Mouse (Mus musculus) heart, embryonic 14.5 days (tissue): ENCODE measurements around the gene Cep85l. TPM values are rescaled to one million over a fixed set of nuclear protein-coding genes. Genes with fewer than 3 reads are reported as not detected.

ENCODE experiments used
- ATAC-seq: fragments of 200-750 bp; cut with Nextera tagmentation; 2 replicates; pipeline ENCODE4 v1.8.0; 2017; ENCODE audit warnings: low read depth, moderate TSS enrichment; ENCODE audit not compliant: insufficient number of reproducible peaks, insufficient read depth, low FRiP score
- H3K27ac ChIP-seq, 2 experiments: fragments of 200-500 bp in 1 of 2; fragments of 300-500 bp in 1 of 2; sonication (generic) in 1 of 2; replicated peaks in 1 of 2; 2 replicates each; pipeline ENCODE4 v1.5.1; 2012 to 2014; ENCODE audit warnings: low read depth in 2 of 2, low read length in 2 of 2, control low read depth in 1 of 2, mild to moderate bottlenecking in 1 of 2, mixed read lengths in 1 of 2; ENCODE audit not compliant: control insufficient read depth in 1 of 2, insufficient read depth in 1 of 2
- H3K27me3 ChIP-seq: fragments of 300-500 bp; sonication (generic); 2 replicates; pipeline ENCODE4 v1.6.1; 2014; ENCODE audit warnings: mild to moderate bottlenecking, low read length, control low read depth; ENCODE audit not compliant: control insufficient read depth, insufficient read depth
- H3K36me3 ChIP-seq: fragments of 300-500 bp; sonication (generic); 2 replicates; pipeline ENCODE4 v1.6.1; 2014; ENCODE audit warnings: mild to moderate bottlenecking, control low read depth, low read length, mixed read lengths; ENCODE audit not compliant: control insufficient read depth, insufficient read depth
- H3K4me1 ChIP-seq, 2 experiments: fragments of 200-500 bp in 1 of 2; fragments of 300-500 bp in 1 of 2; sonication (generic) in 1 of 2; 2 replicates each; pipeline ENCODE4 v1.6.1; 2012 to 2014; ENCODE audit warnings: low read length in 2 of 2, control low read depth in 1 of 2, mixed read lengths in 1 of 2; ENCODE audit not compliant: control insufficient read depth in 2 of 2, insufficient read depth in 2 of 2
- H3K4me2 ChIP-seq: fragments of 300-500 bp; sonication (generic); 2 replicates; pipeline ENCODE4 v1.6.1; 2014; ENCODE audit warnings: mild to moderate bottlenecking, low read length
- H3K4me3 ChIP-seq, 2 experiments: fragments of 200-500 bp in 1 of 2; fragments of 300-500 bp in 1 of 2; sonication (generic) in 1 of 2; 2 replicates each; pipeline ENCODE4 v1.5.1; 2012 to 2014; ENCODE audit warnings: low read length in 2 of 2, mild to moderate bottlenecking in 2 of 2, control low read depth in 1 of 2, low read depth in 1 of 2, moderate library complexity in 1 of 2; ENCODE audit not compliant: control insufficient read depth in 1 of 2, insufficient read depth in 1 of 2
- H3K9ac ChIP-seq: fragments of 300-500 bp; sonication (generic); 2 replicates; pipeline ENCODE4 v1.6.1; 2014; ENCODE audit warnings: mild to moderate bottlenecking, low read length
- H3K9me3 ChIP-seq: fragments of 300-500 bp; sonication (generic); 2 replicates; pipeline ENCODE4 v1.6.1; 2016; ENCODE audit warnings: low read length, control low read depth; ENCODE audit not compliant: control insufficient read depth
- WGBS: fragments of 180-500 bp; shearing (Covaris S2); extraction: QIAGEN DNeasy Blood & Tissue Kit; methylation state at CpG from one replicate; pipeline ENCODE4 v1.1.7; 2014; 5-methylcytosine and 5-hydroxymethylcytosine counted together
- polyA plus RNA-seq: library from polyadenylated mRNA; unstranded; fragments of >200 nt; fragmentation: Nextera tagmentation; extraction: Ambion mirVana; gene quantifications from 2 replicates; pipeline ENCODE4 v1.2.1, GENCODE M21; 2014

Cep85l gene
- polyA plus RNA-seq, 1 experiment from 2014 or later = 9.5 TPM

GRCm38 (mm10) chr10:53410831-53411230 lies 31.1 kb upstream of the Cep85l start:
- no peak overlapping the region; a peak in 1 of 4 replicates for H3K27ac ChIP-seq
- no peak overlapping the region for H3K4me3 ChIP-seq
- H3K4me1 ChIP-seq = peaks cover 4 to 9% of the 10 kb centered on the region in 2 experiments; a peak in 2 of 4 replicates
- no peaks in the 10 kb centered on the region for H3K9me3 ChIP-seq
- H3K27me3 ChIP-seq = no peaks in the 10 kb centered on the region
- 29% methylated on average over 2 of the region's 2 CpGs for WGBS
- H3K36me3 ChIP-seq = no peaks in the 10 kb centered on the region
- H3K9ac ChIP-seq = no peak overlapping the region
- no peak for ATAC-seq
- H3K4me2 ChIP-seq = no peak overlapping the region

- H3K4me2 ChIP-seq = no peak overlapping the region
- WGBS = 92% methylated on average over 4 of the region's 4 CpGs
- ATAC-seq = no peak
- H3K4me1 ChIP-seq = peaks cover 2 to 5% of the 10 kb centered on the region in 2 experiments; a peak in 2 of 4 replicates
- no peak overlapping the region for H3K27ac ChIP-seq
- no peak overlapping the region for H3K9ac ChIP-seq
- H3K4me3 ChIP-seq = no peak overlapping the region
- H3K36me3 ChIP-seq = no peaks in the 10 kb centered on the region
- no peaks in the 10 kb centered on the region for H3K27me3 ChIP-seq
- no peaks in the 10 kb centered on the region for H3K9me3 ChIP-seq
These were observed 27.7 kb upstream of the Cep85l start for GRCm38 (mm10) chr10:53407422-53407821.

- Histone ChIP-seq H3K9me3 (no peaks in the 10 kb centered on the region), H3K4me3 (no peak overlapping the region), H3K9ac (no peak overlapping the region), H3K4me1 (peaks cover 2 to 5% of the 10 kb centered on the region in 2 experiments; a peak in 2 of 4 replicates), H3K27ac (no peak overlapping the region), H3K27me3 (no peaks in the 10 kb centered on the region), H3K4me2 (no peak overlapping the region), H3K36me3 (no peaks in the 10 kb centered on the region)
- ATAC-seq = no peak
- 84% methylated on average over 2 of the region's 2 CpGs for WGBS
These were observed 27.1 kb upstream of the Cep85l start for GRCm38 (mm10) chr10:53406845-53407244.

- H3K4me1 ChIP-seq = peaks cover 4 to 15% of the 10 kb centered on the region in 2 experiments
- H3K4me2 ChIP-seq = no peak overlapping the region
- H3K27ac ChIP-seq = no peak overlapping the region
- H3K36me3 ChIP-seq = no peaks in the 10 kb centered on the region
- no peaks in the 10 kb centered on the region for H3K27me3 ChIP-seq
- no peak overlapping the region for H3K9ac ChIP-seq
- H3K4me3 ChIP-seq = no peak overlapping the region
- no peaks in the 10 kb centered on the region for H3K9me3 ChIP-seq
- ATAC-seq = no peak
These were observed 22.5 kb upstream of the Cep85l start for GRCm38 (mm10) chr10:53402293-53402692.

- H3K9me3 ChIP-seq = no peaks in the 10 kb centered on the region
- H3K4me1 ChIP-seq = peaks cover 7 to 15% of the 10 kb centered on the region in 2 experiments
- H3K4me3 ChIP-seq = no peak overlapping the region
- no peak overlapping the region for H3K27ac ChIP-seq
- 56% methylated on average over 3 of the region's 3 CpGs for WGBS
- H3K36me3 ChIP-seq = no peaks in the 10 kb centered on the region
- no peaks in the 10 kb centered on the region for H3K27me3 ChIP-seq
- ATAC-seq = no peak
- peak overlapping the region; percentile 51; the same call in 1 of the 2 replicates for H3K4me2 ChIP-seq
- H3K9ac ChIP-seq = no peak overlapping the region
These were observed 19.3 kb upstream of the Cep85l start for GRCm38 (mm10) chr10:53399053-53399452.

- no peaks in the 10 kb centered on the region for H3K9me3 ChIP-seq
- peak overlapping the region; percentile 48; the same call in 1 of the 2 replicates for H3K9ac ChIP-seq
- H3K27me3 ChIP-seq = no peaks in the 10 kb centered on the region
- H3K27ac ChIP-seq = peak overlapping the region; percentile 26 to 65
- ATAC-seq = 0 out of 2 replicates have a peak, but pooled peaks have one; percentile 50
- peak overlapping the region; percentile 6 to 7; a peak in 3 of 4 replicates for H3K4me3 ChIP-seq
- H3K36me3 ChIP-seq = no peaks in the 10 kb centered on the region
- peak overlapping the region; percentile 51 for H3K4me2 ChIP-seq
- WGBS = 3% methylated on average over 9 of the region's 9 CpGs
- H3K4me1 ChIP-seq = peaks cover 7 to 15% of the 10 kb centered on the region in 2 experiments
These were observed 18.8 kb upstream of the Cep85l start for GRCm38 (mm10) chr10:53398540-53398902.

- no peaks in the 10 kb centered on the region for H3K36me3 ChIP-seq
- H3K9me3 ChIP-seq = no peaks in the 10 kb centered on the region
- H3K4me3 ChIP-seq = peak overlapping the region; percentile 6 to 7; a peak in 3 of 4 replicates
- peaks cover 7 to 15% of the 10 kb centered on the region in 2 experiments for H3K4me1 ChIP-seq
- 53% methylated on average over 10 of the region's 10 CpGs for WGBS
- H3K27me3 ChIP-seq = no peaks in the 10 kb centered on the region
- no peak for ATAC-seq
- H3K9ac ChIP-seq = peak overlapping the region; percentile 48; the same call in 1 of the 2 replicates
- peak overlapping the region; percentile 51 for H3K4me2 ChIP-seq
- H3K27ac ChIP-seq = peak overlapping the region; percentile 26 to 65
These were observed 18.2 kb upstream of the Cep85l start for GRCm38 (mm10) chr10:53397846-53398539.
